Mouse (Mus musculus): ENCODE data around the gene Gcnt4. TPM values are rescaled to one million over a fixed set of nuclear protein-coding genes. Genes with fewer than 3 reads are reported as not detected.

Gcnt4 gene
- polyA plus RNA-seq, 1 experiment from 2014 or later = 0.08 TPM

DNA sequence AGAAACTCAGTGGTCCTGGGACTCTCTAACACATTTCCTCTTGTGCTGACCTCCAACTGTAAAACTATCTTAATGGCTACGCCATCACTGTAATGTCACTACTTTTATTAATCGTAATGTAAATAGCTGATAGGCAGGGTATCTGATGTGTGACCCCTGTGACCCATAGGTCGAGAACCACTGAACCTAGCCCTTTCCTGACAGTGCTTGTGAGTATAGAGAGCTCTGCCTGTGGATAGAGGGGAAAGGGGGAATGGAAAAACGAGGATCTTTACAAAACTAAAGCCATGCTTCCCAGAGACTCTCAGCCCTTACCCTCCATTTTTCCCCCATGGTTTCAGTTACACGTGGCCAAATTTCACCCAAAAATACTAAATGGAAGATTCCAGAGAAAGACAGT lies 60.2 kb downstream of the Gcnt4 start:
- H3K27me3 ChIP-seq (ENCODE audit: control insufficient read depth, insufficient read depth, low read length) = no peaks in the 10 kb centered on the region
- no peaks in the 10 kb centered on the region for H3K36me3 ChIP-seq (replicated peaks; ENCODE audit: control insufficient read depth, insufficient read depth)
- H3K9ac ChIP-seq = no peak overlapping the region
- no peaks in the 10 kb centered on the region for H3K9me3 ChIP-seq (ENCODE audit: control insufficient read depth, low read length)
- no peak for DNase-seq (ENCODE audit: low spot score)
- ATAC-seq (ENCODE audit: low FRiP score) = no peak
- WGBS = 79% methylated on average over 5 of the region's 5 CpGs
- no peak overlapping the region for H3K27ac ChIP-seq
- no peak overlapping the region for H3K4me3 ChIP-seq (replicated peaks; ENCODE audit: low read length)
- no peak overlapping the region for H3K4me2 ChIP-seq (replicated peaks)
- no peaks in the 10 kb centered on the region; the same call in 1 of the 2 replicates for H3K4me1 ChIP-seq (replicated peaks; ENCODE audit: control insufficient read depth, insufficient read depth, low read length)

DNA sequence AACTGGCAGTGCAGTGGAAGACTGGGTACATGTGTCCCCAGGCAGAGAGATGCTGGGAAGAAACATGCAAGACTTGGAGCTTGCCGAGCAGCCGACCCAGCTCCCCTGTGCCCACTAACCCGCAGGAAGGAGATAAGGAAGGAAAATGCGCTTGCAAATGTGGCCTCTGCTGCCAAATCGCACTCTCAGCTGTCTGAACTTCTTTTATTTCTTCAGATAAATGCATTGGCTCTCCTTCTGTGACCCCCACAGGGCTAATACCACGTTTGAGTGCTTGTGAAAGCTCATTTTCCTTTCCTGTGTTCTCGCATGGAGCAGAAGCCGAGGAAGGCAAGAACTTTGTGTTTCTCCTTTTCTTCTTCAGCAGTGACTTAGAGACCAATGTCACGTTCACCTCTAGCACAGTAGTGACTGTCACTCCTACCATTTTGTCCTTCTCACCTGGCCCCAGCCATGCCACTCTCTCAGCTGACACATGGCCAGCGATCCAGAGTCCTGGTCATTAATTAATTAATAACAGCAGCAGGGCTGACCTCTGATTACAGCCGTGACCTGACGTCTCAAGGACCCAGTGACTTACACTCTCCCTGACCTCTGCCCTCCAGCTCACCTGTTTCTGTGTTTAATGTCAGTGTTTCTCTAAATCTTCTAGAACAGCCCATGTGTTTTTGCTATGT lies 61.2 kb downstream of the Gcnt4 start:
- H3K27me3 ChIP-seq (ENCODE audit: control insufficient read depth, insufficient read depth, low read length) = no peaks in the 10 kb centered on the region
- H3K36me3 ChIP-seq (replicated peaks; ENCODE audit: control insufficient read depth, insufficient read depth) = no peaks in the 10 kb centered on the region
- H3K4me1 ChIP-seq (replicated peaks; ENCODE audit: control insufficient read depth, insufficient read depth, low read length) = no peaks in the 10 kb centered on the region; the same call in 1 of the 2 replicates
- no peak overlapping the region for H3K4me2 ChIP-seq (replicated peaks)
- H3K4me3 ChIP-seq (replicated peaks; ENCODE audit: low read length) = no peak overlapping the region
- 51% methylated on average over 12 of the region's 12 CpGs for WGBS
- no peak overlapping the region for H3K9ac ChIP-seq
- DNase-seq (ENCODE audit: low spot score) = no peak
- no peaks in the 10 kb centered on the region for H3K9me3 ChIP-seq (ENCODE audit: control insufficient read depth, low read length)
- no peak for ATAC-seq (ENCODE audit: low FRiP score)
- no peak overlapping the region for H3K27ac ChIP-seq

DNA sequence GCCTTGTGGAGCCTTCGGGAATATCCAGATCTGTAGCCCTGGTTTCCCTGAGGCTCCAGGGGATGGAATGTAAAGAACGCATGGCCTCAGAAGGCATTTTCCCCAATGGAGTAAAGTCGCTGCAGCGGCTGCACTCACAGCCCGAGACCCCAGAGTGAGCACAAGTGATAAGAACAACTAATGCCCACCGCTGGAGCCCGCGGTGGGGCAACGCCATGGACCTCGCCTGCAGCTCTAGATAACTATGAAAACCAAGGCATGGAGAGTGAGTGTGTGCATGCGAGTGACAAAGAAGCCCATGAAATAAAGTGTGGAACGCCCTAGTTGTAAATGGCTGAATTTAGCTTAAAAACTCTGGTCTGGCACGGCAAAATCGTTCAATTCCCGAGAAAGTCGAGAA lies 64.6 kb downstream of the Gcnt4 start:
- no peak overlapping the region for H3K27ac ChIP-seq
- no peaks in the 10 kb centered on the region for H3K4me1 ChIP-seq (replicated peaks; ENCODE audit: control insufficient read depth, insufficient read depth, low read length)
- H3K36me3 ChIP-seq (replicated peaks; ENCODE audit: control insufficient read depth, insufficient read depth) = no peaks in the 10 kb centered on the region
- H3K4me2 ChIP-seq (replicated peaks) = no peak overlapping the region
- no peak for ATAC-seq (ENCODE audit: low FRiP score)
- no peak overlapping the region for H3K9ac ChIP-seq
- 96% methylated on average over 16 of the region's 16 CpGs for WGBS
- H3K27me3 ChIP-seq (ENCODE audit: control insufficient read depth, insufficient read depth, low read length) = no peaks in the 10 kb centered on the region
- no peak for DNase-seq (ENCODE audit: low spot score)
- H3K9me3 ChIP-seq (ENCODE audit: control insufficient read depth, low read length) = no peaks in the 10 kb centered on the region
- no peak overlapping the region for H3K4me3 ChIP-seq (replicated peaks; ENCODE audit: low read length)

DNA sequence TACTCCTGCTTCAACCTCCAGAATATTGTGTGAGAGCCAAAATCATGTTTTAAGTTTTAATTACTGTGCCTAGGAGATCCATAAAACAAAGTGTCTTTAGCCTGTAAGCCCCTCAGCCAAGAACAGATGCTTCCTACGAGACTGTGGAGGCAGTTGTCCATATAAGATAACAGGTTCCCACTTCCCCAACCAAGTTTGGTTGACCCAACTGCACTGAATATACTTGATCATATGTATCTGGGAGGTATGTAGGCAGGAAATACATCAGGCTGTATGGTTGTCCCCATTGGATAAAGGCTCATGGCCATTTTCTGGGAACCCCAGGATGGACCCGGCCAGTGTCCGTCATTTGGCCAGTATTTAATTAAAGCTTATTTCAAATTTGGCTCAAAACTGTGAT lies 65.6 kb downstream of the Gcnt4 start:
- ATAC-seq (ENCODE audit: low FRiP score) (no peak), DNase-seq (ENCODE audit: low spot score) (no peak)
- Histone ChIP-seq H3K4me1 (replicated peaks; ENCODE audit: control insufficient read depth, insufficient read depth, low read length) (no peaks in the 10 kb centered on the region), H3K27me3 (ENCODE audit: control insufficient read depth, insufficient read depth, low read length) (no peaks in the 10 kb centered on the region), H3K9me3 (ENCODE audit: control insufficient read depth, low read length) (no peaks in the 10 kb centered on the region), H3K4me2 (replicated peaks) (no peak overlapping the region), H3K27ac (no peak overlapping the region), H3K36me3 (replicated peaks; ENCODE audit: control insufficient read depth, insufficient read depth) (no peaks in the 10 kb centered on the region), H3K9ac (no peak overlapping the region), H3K4me3 (replicated peaks; ENCODE audit: low read length) (no peak overlapping the region)
- 94% methylated on average over 3 of the region's 3 CpGs for WGBS

DNA sequence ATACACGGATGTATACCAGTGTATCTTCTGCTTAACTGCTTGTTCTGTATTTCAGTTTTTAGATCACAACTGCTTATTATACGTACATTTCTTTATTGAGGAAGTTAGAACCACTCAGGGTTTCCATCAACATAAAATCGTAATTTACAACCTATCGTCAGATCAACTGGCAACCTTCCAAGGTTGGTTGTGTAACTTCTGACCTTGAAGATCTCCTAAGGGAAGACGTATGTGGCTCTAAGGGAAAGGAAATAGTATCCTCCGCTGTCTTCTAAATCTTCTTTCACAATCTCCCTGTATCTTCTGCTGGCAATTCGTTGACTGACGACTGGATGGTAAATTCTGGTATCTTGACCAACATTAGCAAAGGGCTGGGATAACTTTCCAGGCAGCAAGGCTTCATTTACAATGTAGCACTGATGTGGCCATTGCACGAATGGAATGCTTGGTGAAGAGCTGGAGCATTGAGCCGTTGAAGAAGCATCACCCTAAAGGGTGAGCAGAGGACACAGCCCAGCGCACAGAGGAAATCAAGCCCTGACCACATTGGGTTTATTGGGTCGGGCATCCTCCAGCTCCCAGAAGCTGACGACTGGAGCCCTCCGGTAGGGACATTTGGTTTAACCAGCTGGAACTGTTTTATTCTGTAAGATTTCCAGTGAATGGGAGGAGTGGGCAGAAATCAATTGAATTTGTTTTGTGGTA lies 66.2 kb downstream of the Gcnt4 start:
- no peak overlapping the region for H3K9ac ChIP-seq
- H3K36me3 ChIP-seq (replicated peaks; ENCODE audit: control insufficient read depth, insufficient read depth) = no peaks in the 10 kb centered on the region
- H3K4me2 ChIP-seq (replicated peaks) = no peak overlapping the region
- H3K27ac ChIP-seq = no peak overlapping the region
- ATAC-seq (ENCODE audit: low FRiP score) (no peak), DNase-seq (ENCODE audit: low spot score) (no peak)
- H3K9me3 ChIP-seq (ENCODE audit: control insufficient read depth, low read length) = no peaks in the 10 kb centered on the region
- no peaks in the 10 kb centered on the region for H3K27me3 ChIP-seq (ENCODE audit: control insufficient read depth, insufficient read depth, low read length)
- 81% methylated on average over 14 of the region's 14 CpGs for WGBS
- no peaks in the 10 kb centered on the region for H3K4me1 ChIP-seq (replicated peaks; ENCODE audit: control insufficient read depth, insufficient read depth, low read length)
- no peak overlapping the region for H3K4me3 ChIP-seq (replicated peaks; ENCODE audit: low read length)

DNA sequence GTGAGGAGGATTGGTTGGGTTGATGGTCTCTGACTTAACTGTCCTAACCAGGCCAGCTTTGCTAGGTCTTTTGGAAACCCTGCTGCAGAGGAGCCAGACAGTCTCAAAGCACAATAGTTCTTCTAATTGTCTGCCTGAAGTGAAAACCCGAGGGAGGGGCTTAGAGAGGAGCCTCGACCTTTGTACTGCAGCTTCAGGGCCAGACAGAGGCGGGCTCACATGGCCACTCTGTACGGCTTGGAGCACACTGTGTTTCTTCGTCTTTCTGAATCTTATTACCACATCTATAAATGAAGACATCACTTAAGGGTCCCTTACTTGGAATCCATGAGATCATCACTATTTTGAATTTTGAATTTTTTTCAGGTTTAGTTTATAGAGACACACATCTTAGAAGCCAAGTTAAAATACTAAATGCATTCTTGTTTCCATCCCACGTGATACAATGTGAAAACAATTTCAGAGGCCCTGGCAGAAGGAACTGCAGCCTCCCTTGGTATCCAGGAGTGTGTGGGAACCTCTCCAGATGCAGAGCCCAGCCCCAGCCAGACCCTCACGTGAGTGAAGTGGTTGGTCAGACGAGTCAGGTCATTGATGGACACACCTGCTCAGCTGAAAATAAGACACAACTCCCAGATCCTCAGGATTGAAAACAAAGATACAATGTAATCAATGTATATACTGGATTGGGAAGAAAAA lies 69.0 kb downstream of the Gcnt4 start:
- 28% methylated on average over 8 of the region's 8 CpGs for WGBS
- H3K4me1 ChIP-seq (replicated peaks; ENCODE audit: control insufficient read depth, insufficient read depth, low read length) = no peaks in the 10 kb centered on the region

DNA sequence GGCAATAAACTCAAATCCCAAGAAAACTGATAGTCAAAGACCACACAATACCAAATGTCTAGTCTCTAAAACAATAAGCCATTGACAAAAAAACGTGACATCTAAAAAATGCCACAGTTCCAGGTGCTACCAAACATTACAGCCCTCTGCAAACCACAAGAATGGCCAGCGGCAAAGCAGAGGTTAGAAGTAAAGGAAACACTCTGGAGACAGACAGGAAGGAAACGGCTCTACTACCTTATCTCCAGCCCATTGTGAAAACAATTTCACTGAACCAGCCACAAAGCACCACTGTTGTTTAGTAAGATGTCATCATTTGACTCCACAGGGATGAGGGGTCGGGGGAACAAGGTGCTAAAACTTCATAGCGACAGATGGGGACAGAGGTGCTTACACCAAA lies 70.8 kb downstream of the Gcnt4 start:
- 77% methylated on average over 5 of the region's 5 CpGs for WGBS
- DNase-seq (ENCODE audit: low spot score) (no peak), ATAC-seq (ENCODE audit: low FRiP score) (no peak)
- Histone ChIP-seq H3K27me3 (ENCODE audit: control insufficient read depth, insufficient read depth, low read length) (no peaks in the 10 kb centered on the region), H3K4me2 (replicated peaks) (no peak overlapping the region), H3K9me3 (ENCODE audit: control insufficient read depth, low read length) (no peaks in the 10 kb centered on the region), H3K4me1 (replicated peaks; ENCODE audit: control insufficient read depth, insufficient read depth, low read length) (no peaks in the 10 kb centered on the region), H3K9ac (no peak overlapping the region), H3K36me3 (replicated peaks; ENCODE audit: control insufficient read depth, insufficient read depth) (no peaks in the 10 kb centered on the region), H3K27ac (no peak overlapping the region), H3K4me3 (replicated peaks; ENCODE audit: low read length) (no peak overlapping the region)

More for the DNA sequence above, 69.0 kb downstream of the Gcnt4 start:
- H3K27ac ChIP-seq = no peak overlapping the region
- DNase-seq (ENCODE audit: low spot score) (no peak), ATAC-seq (ENCODE audit: low FRiP score) (no peak)
- H3K9ac ChIP-seq = no peak overlapping the region
- H3K4me3 ChIP-seq (replicated peaks; ENCODE audit: low read length) = no peak overlapping the region
- H3K9me3 ChIP-seq (ENCODE audit: control insufficient read depth, low read length) = no peaks in the 10 kb centered on the region
- no peak overlapping the region for H3K4me2 ChIP-seq (replicated peaks)
- H3K27me3 ChIP-seq (ENCODE audit: control insufficient read depth, insufficient read depth, low read length) = no peaks in the 10 kb centered on the region
- H3K36me3 ChIP-seq (replicated peaks; ENCODE audit: control insufficient read depth, insufficient read depth) = no peaks in the 10 kb centered on the region

DNA sequence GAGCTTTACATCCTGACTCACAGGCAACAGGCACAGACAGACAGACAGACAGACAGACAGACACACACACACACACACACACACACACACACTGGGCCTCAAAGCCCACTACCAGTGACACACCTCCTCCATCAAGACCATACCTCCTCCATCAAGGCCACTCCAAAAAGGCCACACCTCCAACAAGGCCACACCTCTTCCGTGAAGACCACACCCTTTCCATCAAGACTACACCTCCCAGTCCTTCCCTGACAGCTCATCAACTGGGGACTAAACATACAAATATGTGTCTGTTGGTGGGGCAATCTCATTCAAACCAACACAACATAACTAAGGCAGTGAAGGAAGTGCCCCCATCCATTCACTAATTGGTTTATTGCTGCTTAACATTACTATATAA lies 72.6 kb downstream of the Gcnt4 start:
- Histone ChIP-seq H3K9me3 (ENCODE audit: control insufficient read depth, low read length) (no peaks in the 10 kb centered on the region), H3K27me3 (ENCODE audit: control insufficient read depth, insufficient read depth, low read length) (no peaks in the 10 kb centered on the region), H3K4me1 (replicated peaks; ENCODE audit: control insufficient read depth, insufficient read depth, low read length) (no peaks in the 10 kb centered on the region), H3K36me3 (replicated peaks; ENCODE audit: control insufficient read depth, insufficient read depth) (no peaks in the 10 kb centered on the region), H3K4me2 (replicated peaks) (no peak overlapping the region), H3K4me3 (replicated peaks; ENCODE audit: low read length) (no peak overlapping the region), H3K27ac (no peak overlapping the region), H3K9ac (no peak overlapping the region)
- no peak for DNase-seq (ENCODE audit: low spot score)
- no peak for ATAC-seq (ENCODE audit: low FRiP score)
- WGBS = 83% methylated on average over 1 of the region's 1 CpGs
